Mouse (Mus musculus): ENCODE results near the gene Errfi1. TPM values are rescaled to one million over a fixed set of nuclear protein-coding genes. Genes with fewer than 3 reads are reported as not detected.
"Not testable (repeated sequence)": the region's sequence is repeated elsewhere in the genome, so short reads cannot be mapped to it uniquely, and the experiment has no call there.

The Errfi1 gene
- polyA plus RNA-seq, 1 experiment, result not detected

GRCm38 (mm10) chr4:150869276-150870197 lies 15.8 kb downstream of the Errfi1 start:
- H3K4me3 ChIP-seq (ENCODE audit: insufficient read depth, low read depth, low read length), result no peak overlapping the region

GRCm38 (mm10) chr4:150870963-150871391 lies 17.3 kb downstream of the Errfi1 start:
- Histone ChIP-seq H3K4me1 (ENCODE audit: control insufficient read depth, insufficient read depth, low read length) (peaks cover 17% of the 10 kb centered on the region), H3K27ac (ENCODE audit: insufficient read depth, low read depth, low read length) (no peak overlapping the region), H3K4me3 (ENCODE audit: insufficient read depth, low read depth, low read length) (no peak overlapping the region)
- WGBS, result 89% methylated on average over 13 of the region's 13 CpGs
- no peak for TF ChIP-seq POLR2A (IDR thresholded peaks at IDR 0.05; ENCODE audit: insufficient read depth, low read depth, low read length)
- no peak for TF ChIP-seq CTCF (IDR thresholded peaks at IDR 0.05; ENCODE audit: insufficient read depth, low read depth, low read length)

More at GRCm38 (mm10) chr4:150869276-150870197, 15.8 kb downstream of the Errfi1 start:
- Histone ChIP-seq H3K4me1 (ENCODE audit: control insufficient read depth, insufficient read depth, low read length) (peaks cover 17% of the 10 kb centered on the region), H3K27ac (ENCODE audit: insufficient read depth, low read depth, low read length) (no peak overlapping the region)
- no peak for TF ChIP-seq CTCF (IDR thresholded peaks at IDR 0.05; ENCODE audit: insufficient read depth, low read depth, low read length)
- TF ChIP-seq POLR2A (IDR thresholded peaks at IDR 0.05; ENCODE audit: insufficient read depth, low read depth, low read length), result no peak
- WGBS, result 67% methylated on average over 17 of the region's 17 CpGs

GRCm38 (mm10) chr4:150871392-150872138 lies 17.8 kb downstream of the Errfi1 start:
- no peak for TF ChIP-seq POLR2A (IDR thresholded peaks at IDR 0.05; ENCODE audit: insufficient read depth, low read depth, low read length)
- no peak for TF ChIP-seq CTCF (IDR thresholded peaks at IDR 0.05; ENCODE audit: insufficient read depth, low read depth, low read length)
- 34% methylated on average over 10 of the region's 10 CpGs for WGBS
- H3K4me3 ChIP-seq (ENCODE audit: insufficient read depth, low read depth, low read length), result no peak overlapping the region
- peaks cover 17% of the 10 kb centered on the region for H3K4me1 ChIP-seq (ENCODE audit: control insufficient read depth, insufficient read depth, low read length)
- no peak overlapping the region for H3K27ac ChIP-seq (ENCODE audit: insufficient read depth, low read depth, low read length)

GRCm38 (mm10) chr4:150872139-150872651 lies 18.5 kb downstream of the Errfi1 start:
- Histone ChIP-seq H3K27ac (ENCODE audit: insufficient read depth, low read depth, low read length) (0 out of 2 replicates have a peak overlapping the region, but pooled peaks have one; percentile 12), H3K4me1 (ENCODE audit: control insufficient read depth, insufficient read depth, low read length) (peaks cover 17% of the 10 kb centered on the region), H3K4me3 (ENCODE audit: insufficient read depth, low read depth, low read length) (no peak overlapping the region)
- no peak for TF ChIP-seq POLR2A (IDR thresholded peaks at IDR 0.05; ENCODE audit: insufficient read depth, low read depth, low read length)
- TF ChIP-seq CTCF (IDR thresholded peaks at IDR 0.05; ENCODE audit: insufficient read depth, low read depth, low read length), result no peak
- 50% methylated on average over 9 of the region's 9 CpGs for WGBS

- 0 out of 2 replicates have a peak overlapping the region, but pooled peaks have one; percentile 12 for H3K27ac ChIP-seq (ENCODE audit: insufficient read depth, low read depth, low read length)
- TF ChIP-seq CTCF (IDR thresholded peaks at IDR 0.05; ENCODE audit: insufficient read depth, low read depth, low read length) (no peak), POLR2A (IDR thresholded peaks at IDR 0.05; ENCODE audit: insufficient read depth, low read depth, low read length) (no peak)
- no peak overlapping the region for H3K4me3 ChIP-seq (ENCODE audit: insufficient read depth, low read depth, low read length)
- H3K4me1 ChIP-seq (ENCODE audit: control insufficient read depth, insufficient read depth, low read length), result peaks cover 17% of the 10 kb centered on the region
- 85% methylated on average over 8 of the region's 8 CpGs for WGBS
These were observed 19.0 kb downstream of the Errfi1 start for GRCm38 (mm10) chr4:150872681-150873080.

GRCm38 (mm10) chr4:150874416-150874815 lies 20.7 kb downstream of the Errfi1 start:
- WGBS, result 85% methylated on average over 4 of the region's 4 CpGs
- not testable (repeated sequence) for H3K4me3 ChIP-seq (ENCODE audit: insufficient read depth, low read depth, low read length); H3K27ac ChIP-seq (ENCODE audit: insufficient read depth, low read depth, low read length)
- peaks cover 17% of the 10 kb centered on the region for H3K4me1 ChIP-seq (ENCODE audit: control insufficient read depth, insufficient read depth, low read length)

GRCm38 (mm10) chr4:150875393-150875792 lies 21.7 kb downstream of the Errfi1 start:
- peaks cover 17% of the 10 kb centered on the region for H3K4me1 ChIP-seq (ENCODE audit: control insufficient read depth, insufficient read depth, low read length)
- 90% methylated on average over 10 of the region's 10 CpGs for WGBS
- TF ChIP-seq POLR2A (IDR thresholded peaks at IDR 0.05; ENCODE audit: insufficient read depth, low read depth, low read length) (no peak), CTCF (IDR thresholded peaks at IDR 0.05; ENCODE audit: insufficient read depth, low read depth, low read length) (no peak)
- H3K27ac ChIP-seq (ENCODE audit: insufficient read depth, low read depth, low read length), result no peak overlapping the region
- no peak overlapping the region for H3K4me3 ChIP-seq (ENCODE audit: insufficient read depth, low read depth, low read length)

- Histone ChIP-seq H3K4me3 (ENCODE audit: insufficient read depth, low read depth, low read length) (no peak overlapping the region), H3K4me1 (ENCODE audit: control insufficient read depth, insufficient read depth, low read length) (no peaks in the 10 kb centered on the region), H3K27ac (ENCODE audit: insufficient read depth, low read depth, low read length) (no peak overlapping the region)
- TF ChIP-seq POLR2A (IDR thresholded peaks at IDR 0.05; ENCODE audit: insufficient read depth, low read depth, low read length), result no peak
- no peak for TF ChIP-seq CTCF (IDR thresholded peaks at IDR 0.05; ENCODE audit: insufficient read depth, low read depth, low read length)
- WGBS, result 97% methylated on average over 22 of the region's 22 CpGs
These were observed 25.9 kb downstream of the Errfi1 start for GRCm38 (mm10) chr4:150879631-150880030.

GRCm38 (mm10) chr4:150880364-150880763 lies 26.6 kb downstream of the Errfi1 start:
- H3K27ac ChIP-seq (ENCODE audit: insufficient read depth, low read depth, low read length), result no peak overlapping the region
- TF ChIP-seq CTCF (IDR thresholded peaks at IDR 0.05; ENCODE audit: insufficient read depth, low read depth, low read length) (no peak), POLR2A (IDR thresholded peaks at IDR 0.05; ENCODE audit: insufficient read depth, low read depth, low read length) (no peak)
- no peak overlapping the region for H3K4me3 ChIP-seq (ENCODE audit: insufficient read depth, low read depth, low read length)
- no peaks in the 10 kb centered on the region for H3K4me1 ChIP-seq (ENCODE audit: control insufficient read depth, insufficient read depth, low read length)
- 84% methylated on average over 5 of the region's 5 CpGs for WGBS
